Mouse (Mus musculus) C2C12 (cell line): ENCODE results near the gene Cbfa2t3. TPM values are rescaled to one million over a fixed set of nuclear protein-coding genes. Genes with fewer than 3 reads are reported as not detected.

Source experiments
- H3K27me3 ChIP-seq: one replicate; pipeline ENCODE4 v1.6.1; 2011; ENCODE audit not compliant: control insufficient read depth, insufficient read depth, insufficient read length
- H3K36me3 ChIP-seq: one replicate; pipeline ENCODE4 v1.6.1; 2011; ENCODE audit not compliant: control insufficient read depth, insufficient read depth
- H3K4me3 ChIP-seq: one replicate; pipeline ENCODE4 v1.5.1; 2011; ENCODE audit warnings: mild to moderate bottlenecking, control low read depth; ENCODE audit not compliant: poor library complexity, insufficient read depth, severe bottlenecking
- H3K79me2 ChIP-seq: one replicate; pipeline ENCODE4 v1.6.1; 2011; ENCODE audit not compliant: control insufficient read depth, insufficient read depth
- H3K79me3 ChIP-seq: one replicate; pipeline ENCODE4 v1.6.1; 2011; ENCODE audit warnings: low read depth, control low read depth
- H3ac ChIP-seq: one replicate; pipeline ENCODE3; 2011; ENCODE audit warnings: low read depth; ENCODE audit not compliant: control insufficient read depth, insufficient read length
- CEBPB ChIP-seq: IDR thresholded peaks from one replicate; pipeline ENCODE4 v1.6.1; 2011; ENCODE audit warnings: low read depth, mild to moderate bottlenecking, control low read depth, moderate library complexity
- CTCF ChIP-seq: IDR thresholded peaks from one replicate; pipeline ENCODE4 v1.5.1; 2011; ENCODE audit not compliant: control insufficient read depth, insufficient read depth, insufficient read length
- FOSL1 ChIP-seq: IDR thresholded peaks from one replicate; pipeline ENCODE4 v1.8.0; 2011; ENCODE audit warnings: mild to moderate bottlenecking, low read length; ENCODE audit not compliant: poor library complexity, insufficient read depth, severe bottlenecking
- MAX ChIP-seq: IDR thresholded peaks from one replicate; pipeline ENCODE4 v1.6.1; 2011; ENCODE audit warnings: mild to moderate bottlenecking, control low read depth
- MYOD1 ChIP-seq: IDR thresholded peaks from one replicate; pipeline ENCODE4 v1.6.1; 2011; ENCODE audit warnings: low read depth; ENCODE audit not compliant: control insufficient read depth, insufficient read length
- MYOG ChIP-seq: IDR thresholded peaks from one replicate; pipeline ENCODE4 v1.6.1; 2011; ENCODE audit not compliant: control insufficient read depth, insufficient read length; ENCODE audit errors: extremely low read depth
- USF1 ChIP-seq: IDR thresholded peaks from one replicate; pipeline ENCODE4 v1.6.1; 2011; ENCODE audit warnings: low read depth, mild to moderate bottlenecking, control low read depth, moderate library complexity
- long read RNA-seq, 2 experiments: library from polyadenylated mRNA; unstranded; transcript quantifications; one replicate each; pipeline ENCODE4 v2.0.0; 2019 to 2020
- polyA plus RNA-seq: library from polyadenylated mRNA; unstranded; fragments of >200 nt; fragmentation: generic; extraction: Trizol; gene quantifications from one replicate; pipeline ENCODE4 v1.2.1, GENCODE M21; 2012; ENCODE audit warnings: missing spikeins

Cbfa2t3 gene
- polyA plus RNA-seq, result 0.15 TPM
- long read RNA-seq, experiment 1, result 0 reads
- long read RNA-seq, experiment 2, result 0 reads

DNA sequence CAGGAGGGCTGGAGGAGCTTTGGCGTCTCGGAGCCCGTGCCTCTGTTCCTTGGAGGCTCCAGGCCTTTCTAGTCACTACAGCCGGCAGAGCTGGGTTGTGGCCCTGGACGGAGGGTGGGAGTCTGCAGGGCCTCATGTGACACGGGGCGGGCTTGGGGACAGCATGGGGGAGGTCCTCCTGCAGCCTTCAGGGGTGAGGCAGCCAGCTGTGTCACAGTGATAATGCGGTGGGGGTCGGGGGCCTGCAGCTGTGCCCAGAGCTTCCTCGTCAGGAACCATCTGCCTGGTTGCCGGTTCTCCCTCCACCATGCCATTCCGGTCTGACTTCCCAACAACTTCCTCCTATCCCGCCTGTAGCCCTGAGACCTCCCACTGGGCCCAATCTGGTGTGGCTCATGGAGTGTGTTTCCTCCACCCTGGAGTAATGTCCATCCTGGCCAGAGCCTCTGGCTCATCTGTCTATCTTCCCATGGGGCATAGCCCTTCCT lies at the start of gene Cbfa2t3:
Cbfa2t3 (minus strand) TSS at position 105 of the 488 bp plus-strand sequence.
- H3K27me3 ChIP-seq, result peaks cover 66% of the 10 kb centered on the region
- no peaks in the 10 kb centered on the region for H3K36me3 ChIP-seq
- TF ChIP-seq MYOD1 (no peak), MYOG (no peak), USF1 (no peak), MAX (no peak), CEBPB (no peak), FOSL1 (no peak), CTCF (no peak)
- no peaks in the 10 kb centered on the region for H3K79me2 ChIP-seq
- no peak within 1 kb of the TSS for H3K4me3 ChIP-seq
- H3K79me3 ChIP-seq, result no peaks in the 10 kb centered on the region
- no peak within 1 kb of the TSS for H3ac ChIP-seq

DNA sequence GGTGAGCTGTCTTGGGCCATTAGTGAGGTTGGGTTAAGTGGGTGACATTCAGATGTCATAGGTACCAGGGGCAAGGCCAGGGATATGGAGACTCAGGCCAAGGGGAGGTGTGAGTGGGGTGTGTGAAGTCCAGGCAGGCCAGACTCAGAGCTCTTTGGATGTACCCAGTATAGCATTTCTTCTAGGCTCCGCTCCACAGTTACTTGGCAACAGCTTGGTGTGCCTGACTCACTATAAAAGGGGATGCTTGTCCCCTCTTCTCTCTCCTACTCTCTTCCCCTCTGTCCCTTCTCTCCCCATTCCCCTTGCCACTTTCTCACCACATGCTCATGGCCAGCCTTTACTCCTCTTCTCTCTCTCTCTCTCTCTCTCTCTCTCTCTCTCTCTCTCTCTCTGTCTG lies 48.9 kb upstream of the Cbfa2t3 start:
- Histone ChIP-seq H3ac (no peak overlapping the region), H3K79me3 (no peaks in the 10 kb centered on the region), H3K36me3 (no peaks in the 10 kb centered on the region), H3K79me2 (no peaks in the 10 kb centered on the region), H3K27me3 (peaks cover 94% of the 10 kb centered on the region), H3K4me3 (no peak overlapping the region)
- TF ChIP-seq CEBPB (no peak), MYOG (no peak), CTCF (no peak), FOSL1 (no peak), MYOD1 (no peak), USF1 (no peak), MAX (no peak)

DNA sequence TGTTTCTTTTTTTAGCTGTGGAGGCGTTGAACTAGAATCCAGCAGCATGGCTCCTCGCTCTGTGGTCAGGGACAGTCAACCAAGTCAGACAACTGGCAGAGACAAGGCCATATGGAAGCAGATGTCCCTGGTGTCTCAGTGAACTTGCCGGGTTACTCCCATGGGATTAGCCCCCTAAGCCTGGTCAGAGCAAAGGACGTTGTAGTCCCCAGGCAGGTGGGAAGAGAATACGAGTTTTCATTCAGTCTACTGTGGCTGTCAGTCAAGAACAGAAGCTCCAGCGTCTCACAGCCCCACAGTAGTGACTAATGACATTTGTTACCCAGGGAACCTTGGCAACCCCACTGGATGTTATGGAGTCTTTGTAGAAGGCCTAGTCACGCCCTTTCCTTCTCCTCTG lies 47.5 kb upstream of the Cbfa2t3 start:
- no peak overlapping the region for H3K4me3 ChIP-seq

DNA sequence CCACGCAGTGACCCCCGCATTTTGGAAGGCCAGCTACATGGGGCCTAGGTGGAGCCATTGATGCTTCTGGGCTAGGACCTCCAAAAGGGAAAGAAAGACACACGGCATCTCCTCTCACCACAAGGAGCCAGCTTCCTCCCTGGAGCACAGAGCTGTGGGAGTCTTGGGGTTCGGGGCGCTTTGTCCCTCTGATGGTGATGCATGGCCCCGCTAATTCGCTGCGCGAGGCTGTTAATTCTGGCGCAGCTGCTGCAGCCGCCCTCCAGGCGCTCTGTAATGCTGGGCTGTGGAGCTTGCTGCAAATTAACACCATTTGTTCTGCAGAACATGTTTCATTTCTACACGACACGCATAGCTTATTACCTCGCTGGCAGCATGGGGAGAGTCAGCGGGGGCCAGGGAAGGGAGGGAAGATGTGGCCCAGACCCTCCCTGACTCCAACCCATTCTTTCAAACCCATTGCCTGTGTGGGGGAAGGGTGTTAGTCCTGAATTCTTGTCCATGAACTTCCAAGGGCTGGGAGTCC lies 46.9 kb upstream of the Cbfa2t3 start:
- H3K36me3 ChIP-seq, result no peaks in the 10 kb centered on the region
- H3ac ChIP-seq, result no peak overlapping the region
- peaks cover 95% of the 10 kb centered on the region for H3K27me3 ChIP-seq
- no peaks in the 10 kb centered on the region for H3K79me2 ChIP-seq
- no peak overlapping the region for H3K4me3 ChIP-seq
- no peak for TF ChIP-seq MAX
- no peak for TF ChIP-seq USF1
- no peak for TF ChIP-seq MYOG
- no peak for TF ChIP-seq CTCF
- no peak for TF ChIP-seq CEBPB
- no peak for TF ChIP-seq FOSL1
- TF ChIP-seq MYOD1, result no peak
- no peaks in the 10 kb centered on the region for H3K79me3 ChIP-seq

More for the DNA sequence above, 47.5 kb upstream of the Cbfa2t3 start:
- no peaks in the 10 kb centered on the region for H3K79me3 ChIP-seq
- no peak overlapping the region for H3ac ChIP-seq
- no peak for TF ChIP-seq CEBPB
- no peaks in the 10 kb centered on the region for H3K36me3 ChIP-seq
- no peaks in the 10 kb centered on the region for H3K79me2 ChIP-seq
- H3K27me3 ChIP-seq, result peaks cover 94% of the 10 kb centered on the region

DNA sequence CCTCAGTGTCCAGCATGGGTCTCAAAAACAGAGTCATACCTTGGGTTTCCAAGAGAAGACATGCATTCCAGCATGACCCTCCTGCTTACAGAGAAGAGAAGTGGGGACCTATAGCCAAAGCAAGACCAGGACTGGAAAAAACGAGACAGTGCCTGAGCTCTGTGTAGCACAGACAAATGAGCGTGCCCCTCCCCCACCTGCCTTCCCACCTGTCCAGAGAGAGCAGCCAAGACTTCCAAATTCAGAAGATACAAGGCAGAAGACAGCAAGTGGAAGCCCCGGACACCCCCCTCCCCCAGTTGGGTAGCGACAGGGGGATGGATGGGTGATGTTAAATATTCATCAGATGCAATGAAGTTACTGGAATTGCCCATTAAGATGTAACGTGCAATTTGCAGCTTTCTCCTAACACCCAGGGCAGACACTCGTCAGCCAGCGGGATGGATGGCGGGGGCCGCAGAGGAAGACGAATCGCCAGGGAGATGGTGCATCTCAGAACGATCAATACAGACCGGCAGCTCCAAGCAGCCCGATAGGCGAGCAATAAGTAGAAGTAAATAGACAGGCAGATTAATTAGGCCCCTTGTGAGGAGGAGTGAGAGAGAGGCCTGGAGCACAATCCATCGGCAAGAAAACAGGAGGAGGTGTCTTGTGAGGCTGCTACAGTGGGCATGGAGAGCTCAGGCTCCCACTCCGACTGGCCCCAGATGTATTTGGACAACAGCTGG lies 46.3 kb upstream of the Cbfa2t3 start:
- no peaks in the 10 kb centered on the region for H3K79me3 ChIP-seq
- no peaks in the 10 kb centered on the region for H3K36me3 ChIP-seq
- no peaks in the 10 kb centered on the region for H3K79me2 ChIP-seq
- no peak for TF ChIP-seq MAX
- TF ChIP-seq CEBPB, result no peak
- no peak for TF ChIP-seq MYOG
- TF ChIP-seq USF1, result no peak
- TF ChIP-seq MYOD1, result no peak
- TF ChIP-seq CTCF, result no peak
- no peak for TF ChIP-seq FOSL1
- H3K27me3 ChIP-seq, result peaks cover 95% of the 10 kb centered on the region
- H3K4me3 ChIP-seq, result no peak overlapping the region
- H3ac ChIP-seq, result no peak overlapping the region

DNA sequence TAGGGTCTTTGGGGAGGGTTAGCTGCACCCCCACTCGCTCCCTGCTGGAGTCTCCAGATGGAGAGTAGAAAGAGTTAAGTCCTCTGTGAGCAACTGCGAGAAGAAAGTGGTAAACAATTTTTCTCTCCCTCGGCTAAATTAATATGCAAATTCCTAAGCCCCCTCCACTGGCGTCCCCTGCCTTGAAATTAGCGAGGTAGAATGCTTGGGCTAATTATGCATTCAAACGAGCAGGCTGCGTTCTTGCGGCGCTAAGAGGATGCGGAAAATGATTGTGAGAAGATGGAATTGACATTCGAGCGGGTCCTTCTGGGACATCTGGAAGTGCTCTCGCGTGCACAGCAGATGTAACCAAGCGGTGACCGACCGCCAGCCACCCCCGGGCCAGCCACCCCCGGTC lies 43.6 kb upstream of the Cbfa2t3 start:
- TF ChIP-seq MAX (no peak), FOSL1 (no peak), CTCF (no peak), MYOD1 (no peak), USF1 (no peak), CEBPB (no peak), MYOG (no peak)
- no peaks in the 10 kb centered on the region for H3K79me2 ChIP-seq
- peaks cover 94% of the 10 kb centered on the region for H3K27me3 ChIP-seq
- H3K36me3 ChIP-seq, result no peaks in the 10 kb centered on the region
- no peak overlapping the region for H3K4me3 ChIP-seq
- no peak overlapping the region for H3ac ChIP-seq
- no peaks in the 10 kb centered on the region for H3K79me3 ChIP-seq
